Mouse (Mus musculus): Measurements from ENCODE around the gene Atf1. TPM values are rescaled to one million over a fixed set of nuclear protein-coding genes. Genes with fewer than 3 reads are reported as not detected.

The Atf1 gene
- total and polyA plus RNA-seq, 3 experiments: 41.8 to 854 (median 183) TPM

GRCm38 (mm10) chr15:100215092-100215491 lies 12.5 kb upstream of the Atf1 start:
- H3K9ac ChIP-seq (ENCODE audit: control insufficient read depth, low read depth, low read length, poor library complexity, severe bottlenecking): no peak overlapping the region
- no peak overlapping the region for H3K4me3 ChIP-seq (ENCODE audit: control insufficient read depth in 1 of 2, insufficient read depth in 1 of 2, low read depth in 2 of 2, low read length in 2 of 2)
- no peaks in the 10 kb centered on the region for H3K9me3 ChIP-seq (replicated peaks; ENCODE audit: insufficient read depth, low read length)
- peaks cover 0 to 2% of the 10 kb centered on the region in 2 experiments; a peak in 2 of 4 replicates for H3K36me3 ChIP-seq (ENCODE audit: control insufficient read depth in 1 of 2, insufficient read depth in 2 of 2, low read length in 2 of 2)
- H3K27ac ChIP-seq (ENCODE audit: control insufficient read depth, low read depth, low read length): no peak overlapping the region
- no peak for DNase-seq (ENCODE audit: low read depth, low spot score)
- no peaks in the 10 kb centered on the region for H3K79me2 ChIP-seq (ENCODE audit: control insufficient read depth, insufficient read depth, low read length, poor library complexity)
- no peaks in the 10 kb centered on the region for H3K27me3 ChIP-seq (ENCODE audit: control insufficient read depth in 1 of 2, insufficient read depth in 2 of 2, low read length in 2 of 2)
- H3K4me1 ChIP-seq (ENCODE audit: control insufficient read depth in 1 of 2, insufficient read depth in 2 of 2, low read length in 2 of 2): no peaks in the 10 kb centered on the region
- TF ChIP-seq SIN3A (IDR thresholded peaks at IDR 0.05; ENCODE audit: low read length) (no peak), USF1 (IDR thresholded peaks at IDR 0.05; ENCODE audit: low read depth, low read length) (no peak), GATA1 (IDR thresholded peaks at IDR 0.05; ENCODE audit: low read depth, low read length) (no peak), POLR2AphosphoS5 (IDR thresholded peaks at IDR 0.05; ENCODE audit: borderline replicate concordance, low read depth, low read length) (no peak), NELFE (IDR thresholded peaks at IDR 0.05; ENCODE audit: low read depth, low read length) (no peak), MYC (IDR thresholded peaks at IDR 0.05; ENCODE audit: low read depth, low read length) (no peak), USF2 (IDR thresholded peaks at IDR 0.05; ENCODE audit: borderline replicate concordance in 1 of 2, insufficient read depth in 1 of 2, low read depth in 1 of 2, low read length in 2 of 2) (no peak), NRF1 (IDR thresholded peaks at IDR 0.05; ENCODE audit: insufficient read depth, low read depth, low read length, poor library complexity, severe bottlenecking) (no peak), ZKSCAN1 (IDR thresholded peaks at IDR 0.05; ENCODE audit: low read depth, low read length) (no peak), ZNF384 (IDR thresholded peaks at IDR 0.05; ENCODE audit: low read depth, low read length) (no peak), EP300 (IDR thresholded peaks at IDR 0.05; ENCODE audit: low read depth in 1 of 2, low read length in 2 of 2) (no peak), E2F4 (IDR thresholded peaks at IDR 0.05; ENCODE audit: borderline replicate concordance, low read depth, low read length) (no peak), ZMIZ1 (IDR thresholded peaks at IDR 0.05; ENCODE audit: low read depth, low read length) (no peak), TBP (IDR thresholded peaks at IDR 0.05; ENCODE audit: low read depth, low read length) (no peak), KAT2A (conservative IDR thresholded peaks at IDR 0.05; ENCODE audit: low read depth, low read length) (no peak), JUND (IDR thresholded peaks at IDR 0.05; ENCODE audit: low read depth, low read length) (no peak), MYB (IDR thresholded peaks at IDR 0.05; ENCODE audit: low read depth, low read length) (no peak)

GRCm38 (mm10) chr15:100216173-100216572 lies 11.4 kb upstream of the Atf1 start:
- no peaks in the 10 kb centered on the region for H3K4me1 ChIP-seq (ENCODE audit: control insufficient read depth in 1 of 2, insufficient read depth in 2 of 2, low read length in 2 of 2)
- no peaks in the 10 kb centered on the region for H3K79me2 ChIP-seq (ENCODE audit: control insufficient read depth, insufficient read depth, low read length, poor library complexity)
- peaks cover 0 to 2% of the 10 kb centered on the region in 2 experiments; a peak in 2 of 4 replicates for H3K36me3 ChIP-seq (ENCODE audit: control insufficient read depth in 1 of 2, insufficient read depth in 2 of 2, low read length in 2 of 2)
- H3K9me3 ChIP-seq (replicated peaks; ENCODE audit: insufficient read depth, low read length): no peaks in the 10 kb centered on the region
- H3K27ac ChIP-seq (ENCODE audit: control insufficient read depth, low read depth, low read length): no peak overlapping the region
- DNase-seq (ENCODE audit: low read depth, low spot score): no peak
- no peaks in the 10 kb centered on the region for H3K27me3 ChIP-seq (ENCODE audit: control insufficient read depth in 1 of 2, insufficient read depth in 2 of 2, low read length in 2 of 2)
- no peak overlapping the region for H3K9ac ChIP-seq (ENCODE audit: control insufficient read depth, low read depth, low read length, poor library complexity, severe bottlenecking)
- TF ChIP-seq ELF1 (IDR thresholded peaks at IDR 0.05; ENCODE audit: low read depth, low read length) (no peak), USF1 (IDR thresholded peaks at IDR 0.05; ENCODE audit: low read depth, low read length) (no peak), CHD2 (IDR thresholded peaks at IDR 0.05; ENCODE audit: low read length) (no peak), GATA1 (IDR thresholded peaks at IDR 0.05; ENCODE audit: low read depth, low read length) (no peak), GABPA (IDR thresholded peaks at IDR 0.05; ENCODE audit: low read depth, low read length) (no peak), TCF12 (IDR thresholded peaks at IDR 0.05; ENCODE audit: low read depth, low read length) (no peak), UBTF (IDR thresholded peaks at IDR 0.05; ENCODE audit: borderline replicate concordance, insufficient read depth, low read depth, low read length) (no peak), MXI1 (IDR thresholded peaks at IDR 0.05; ENCODE audit: low read depth, low read length) (no peak), SMC3 (IDR thresholded peaks at IDR 0.05; ENCODE audit: low read depth, low read length) (no peak), RAD21 (IDR thresholded peaks at IDR 0.05; ENCODE audit: low read depth, low read length) (no peak), KAT2A (conservative IDR thresholded peaks at IDR 0.05; ENCODE audit: low read depth, low read length) (no peak), BHLHE40 (IDR thresholded peaks at IDR 0.05; ENCODE audit: borderline replicate concordance, low read depth, low read length) (no peak)
- no peak overlapping the region for H3K4me3 ChIP-seq (ENCODE audit: control insufficient read depth in 1 of 2, insufficient read depth in 1 of 2, low read depth in 2 of 2, low read length in 2 of 2)

Data from MEL (cell line).